In genomic region chr19:40831416-40832201, GRCm38 (mm10) we compare ENCODE assay signal across 8 mouse cellular contexts. TPM values are rescaled to one million over a fixed set of nuclear protein-coding genes. Genes with fewer than 3 reads are reported as not detected.
DNase-seq lines count a peak whose midpoint lies in the region; ATAC-seq lines count a peak whose summit lies in the region.

No protein-coding gene starts in this region.

- H3K27ac ChIP-seq in embryonic facial prominence, embryonic 12.5 days, result peak overlapping the region; percentile 96
- H3K27ac ChIP-seq in heart, embryonic 12.5 days (ENCODE audit: poor library complexity, severe bottlenecking), result peak overlapping the region; percentile 80
- H3K27ac ChIP-seq in kidney, embryonic 15.5 days, result peak overlapping the region; percentile 87

- H3K36me3 ChIP-seq in embryonic facial prominence, embryonic 12.5 days, result 0 out of 2 replicates have a peak, but pooled peaks cover under 1% of the 10 kb centered on the region
- H3K36me3 ChIP-seq in heart, embryonic 12.5 days, result no peaks in the 10 kb centered on the region
- H3K36me3 ChIP-seq in kidney, embryonic 15.5 days, result peaks cover 4% of the 10 kb centered on the region

- H3K9me3 ChIP-seq in embryonic facial prominence, embryonic 12.5 days, result no peaks in the 10 kb centered on the region
- H3K9me3 ChIP-seq in heart, embryonic 12.5 days (replicated peaks), result no peaks in the 10 kb centered on the region
- no peaks in the 10 kb centered on the region for H3K9me3 ChIP-seq in kidney, embryonic 15.5 days (replicated peaks)

- WGBS in embryonic facial prominence, embryonic 12.5 days, result under 1% methylated on average over 72 of the region's 76 CpGs
- WGBS in heart, embryonic 12.5 days, result under 1% methylated on average over 71 of the region's 76 CpGs
- WGBS in kidney, embryonic 15.5 days, result 1% methylated on average over 73 of the region's 76 CpGs

- H3K4me1 ChIP-seq in embryonic facial prominence, embryonic 12.5 days, result peaks cover 29% of the 10 kb centered on the region
- peaks cover 17% of the 10 kb centered on the region for H3K4me1 ChIP-seq in heart, embryonic 12.5 days (replicated peaks)
- H3K4me1 ChIP-seq in kidney, embryonic 15.5 days, result peaks cover 19% of the 10 kb centered on the region

- peak; percentile 60 for ATAC-seq in CD4-positive, CD25-positive, alpha-beta regulatory T cell, adult 4 months
- ATAC-seq in embryonic facial prominence, embryonic 12.5 days (ENCODE audit: insufficient number of reproducible peaks, insufficient read depth, low FRiP score, low TSS enrichment), result peak; percentile 48
- peak; percentile 69 for ATAC-seq in heart, embryonic 12.5 days (ENCODE audit: insufficient number of reproducible peaks, low FRiP score)
- peak; percentile 72 for ATAC-seq in kidney, embryonic 15.5 days (replicated peaks; ENCODE audit: low FRiP score)

- peak; percentile 25 for DNase-seq in adrenal gland, adult 8-10 months
- DNase-seq in lung, postnatal 14 days, result peak; percentile 53
- DNase-seq in ovary, postnatal 14 days (ENCODE audit: low spot score), result peak; percentile 21
- peak; percentile 46 to 51 for DNase-seq in thymus, postnatal 36 days

- H3K4me2 ChIP-seq in embryonic facial prominence, embryonic 12.5 days (replicated peaks), result peak overlapping the region; percentile 87
- H3K4me2 ChIP-seq in heart, embryonic 12.5 days, result peak overlapping the region; percentile 95
- H3K4me2 ChIP-seq in kidney, embryonic 15.5 days, result peak overlapping the region; percentile 67

- no peaks in the 10 kb centered on the region for H3K27me3 ChIP-seq in embryonic facial prominence, embryonic 12.5 days
- H3K27me3 ChIP-seq in heart, embryonic 12.5 days (replicated peaks), result peaks cover 17% of the 10 kb centered on the region
- no peaks in the 10 kb centered on the region for H3K27me3 ChIP-seq in kidney, embryonic 15.5 days

- peak overlapping the region; percentile 85 for H3K4me3 ChIP-seq in embryonic facial prominence, embryonic 12.5 days
- peak overlapping the region; percentile 86 for H3K4me3 ChIP-seq in heart, embryonic 12.5 days
- peak overlapping the region; percentile 78 for H3K4me3 ChIP-seq in kidney, embryonic 15.5 days (replicated peaks)

- peak overlapping the region; percentile 97 for H3K9ac ChIP-seq in embryonic facial prominence, embryonic 12.5 days
- peak overlapping the region; percentile 94 for H3K9ac ChIP-seq in heart, embryonic 12.5 days
- H3K9ac ChIP-seq in kidney, embryonic 15.5 days, result peak overlapping the region; percentile 88

RNA-seq across cellular contexts. Expression of gene Ccnj, which starts 0.5 kb away (rescaled TPM):
- polyA plus RNA-seq in CD4-positive, CD25-positive, alpha-beta regulatory T cell, adult 4 months (2017; shearing (Covaris generic)), result 1 to 10 TPM; 4.1 to 5.5 TPM
- total RNA-seq in adrenal gland, adult 8-10 months (2022), result 10 to 100 TPM in 1 of 4 experiments, 1 to 10 TPM in 3; 6.2 to 11.6 (median 6.9) TPM
- 23.7 and 23.9 TPM in 2 replicates for polyA plus RNA-seq in embryonic facial prominence, embryonic 12.5 days (2016; fragmentation: Nextera tagmentation; extraction: Ambion mirVana)
- polyA plus RNA-seq in heart, embryonic 12.5 days (2016; fragmentation: Nextera tagmentation; extraction: Ambion mirVana), result 11.0 and 13.3 TPM in 2 replicates
- polyA plus RNA-seq in kidney, embryonic 15.5 days (2015; fragmentation: Nextera tagmentation; extraction: Ambion mirVana), result 15.5 and 16.3 TPM in 2 replicates

Comparison
In these comparisons a context has a peak if more than half of its experiments do, and no peak if none do; other contexts are left out.
1. Peak in every context shown above with its lines: DNase-seq, ATAC-seq, H3K4me3 ChIP-seq and H3K27ac ChIP-seq.